ENCODE assay signal across 9 mouse cellular contexts in genomic region chr11:7213501-7214341, GRCm38 (mm10). TPM values are rescaled to one million over a fixed set of nuclear protein-coding genes. Genes with fewer than 3 reads are reported as not detected.
DNase-seq lines count a peak whose midpoint lies in the region; ATAC-seq and TF ChIP-seq lines count a peak whose summit lies in the region.
"Had no signal": no experiment of that assay in that cellular context is flagged by ENCODE, and none has a peak within 500 bp of the region (broad histone marks: within the 10 kb centered on the region; RNA-seq: fewer than 3 reads in every experiment).

Igfbp3 (minus strand) TSS chr11:7213923.

- H3K4me3 ChIP-seq in cerebellum, adult 2 months (replicated peaks; ENCODE audit: insufficient read depth, low read depth, low read length) = peak within 1 kb of the TSS; percentile 60
- peak within 1 kb of the TSS; percentile 66 for H3K4me3 ChIP-seq in small intestine, adult 2 months (ENCODE audit: low read depth, low read length)

- no peaks in the 10 kb centered on the region for H3K27me3 ChIP-seq in cerebellum, adult 2 months (ENCODE audit: control insufficient read depth, insufficient read depth, low read length)
- H3K27me3 ChIP-seq in small intestine, adult 2 months (ENCODE audit: control insufficient read depth, insufficient read depth, low read length) = peaks cover 10% of the 10 kb centered on the region; the same call in 1 of the 2 replicates

- TF ChIP-seq CTCF in cerebellum, adult 2 months (IDR thresholded peaks at IDR 0.05; ENCODE audit: borderline replicate concordance, insufficient read depth, low read depth, low read length) = no peak
- no peak for TF ChIP-seq CTCF in small intestine, adult 2 months (IDR thresholded peaks at IDR 0.05; ENCODE audit: extremely low read depth, insufficient read length, insufficient replicate concordance, low read depth, low read length)

- intact Hi-C loops in heart, postnatal 36 days (cut with DNase I) = loop anchor here (2.0 to 10.0 kb wide), 4 partner anchors 284 to 921 kb away; no protein-coding TSS in a partner anchor

- ATAC-seq in frontal cortex, adult (ENCODE audit: low TSS enrichment) = peak; percentile 78

- no peak within 1 kb of the TSS for H3K27ac ChIP-seq in cerebellum, adult 2 months (ENCODE audit: insufficient read depth, low read length)
- H3K27ac ChIP-seq in small intestine, adult 2 months (ENCODE audit: insufficient read depth, low read depth, low read length) = no peak within 1 kb of the TSS

- TF ChIP-seq POLR2A in cerebellum, adult 2 months (IDR thresholded peaks at IDR 0.05; ENCODE audit: borderline replicate concordance, insufficient read depth, low read length) = no peak
- no peak for TF ChIP-seq POLR2A in small intestine, adult 2 months (IDR thresholded peaks at IDR 0.05; ENCODE audit: low read depth, low read length)

- peak; percentile 64 for DNase-seq in adrenal gland, adult 2 months
- DNase-seq in cerebellum, adult 2 months = peak; percentile 62 to 69
- DNase-seq in heart, postnatal 36 days = peak; percentile 56 to 58
- peak; percentile 64 to 71 for DNase-seq in layer of hippocampus, postnatal 25 days (ENCODE audit: extremely low spot score in 1 of 2, low spot score in 1 of 2)
- DNase-seq in lung, postnatal 14 days = peak; percentile 47
- no peak for DNase-seq in thymus, postnatal 25 days

- H3K4me1 ChIP-seq in cerebellum, adult 2 months (ENCODE audit: control insufficient read depth, insufficient read depth, low read length) = no peaks in the 10 kb centered on the region
- H3K4me1 ChIP-seq in small intestine, adult 2 months (ENCODE audit: control insufficient read depth, insufficient read depth, insufficient read length, low read length) = no peaks in the 10 kb centered on the region

- H3K36me3 ChIP-seq in small intestine, adult 2 months (ENCODE audit: control insufficient read depth, insufficient read depth, low read length) = no peaks in the 10 kb centered on the region

- under 1% methylated on average over 101 of the region's 104 CpGs for WGBS in cerebellum, adult 2 months
- WGBS in small intestine, adult 2 months = 1% methylated on average over 85 of the region's 104 CpGs

RNA-seq across cellular contexts. Expression of gene Igfbp3, which starts in this region (rescaled TPM):
- total RNA-seq in adrenal gland, adult 2 months (2021) = 10 to 100 TPM; 55.1 to 85.9 TPM
- polyA plus RNA-seq in adrenal gland, adult 2 months (2012; rRNA removed) = 197 and 237 TPM in 2 replicates
- polyA plus RNA-seq in cerebellum, adult 2 months (2012; rRNA removed) = 11.0 and 15.1 TPM in 2 replicates
- total RNA-seq in heart, postnatal 36 days (2021) = 10 to 100 TPM; 28.9 to 31.0 TPM
- total RNA-seq in layer of hippocampus, postnatal 25 days (2021) = 10 to 100 TPM; 12.5 to 19.5 TPM
- polyA plus RNA-seq in small intestine, adult 2 months (2012; rRNA removed) = 78.8 and 116 TPM in 2 replicates
- total RNA-seq: hematopoietic stem cell, adult 5-6 weeks had no signal
